Mouse (Mus musculus): ENCODE measurements at regions not wholly inside any gene's neighbourhood (a gene's known extent, or its start where the extent isn't known, plus 50 kb on each side); places are given as distances from the start of the nearest gene placed in this dataset.
"Not testable (repeated sequence)": the region's sequence is repeated elsewhere in the genome, so short reads cannot be mapped to it uniquely, and the experiment has no call there.

- DNase-seq (ENCODE audit: low spot score), result not testable (repeated sequence)
Measured at GRCm38 (mm10) chr16:46811835-46812234, 313.5 kb upstream of the Nectin3 start.

DNA sequence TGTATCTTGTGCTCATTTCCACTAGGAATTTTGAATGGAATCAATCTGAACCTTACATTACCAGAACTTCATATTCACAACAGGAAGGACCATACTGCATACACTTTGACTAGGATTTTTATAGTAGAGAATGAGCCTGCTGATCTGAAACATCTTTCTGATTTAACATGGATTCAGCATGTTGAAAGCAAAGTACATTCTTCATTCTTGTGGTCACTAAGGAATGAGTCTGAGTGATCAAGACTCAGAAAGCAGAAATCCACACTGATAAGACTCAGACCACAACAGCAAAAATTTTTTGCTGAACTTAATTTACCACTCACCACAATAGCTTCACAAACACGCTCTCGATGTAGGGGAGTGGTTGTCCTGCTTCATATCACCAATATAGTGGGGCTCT is 309.2 kb upstream of the Nectin3 start:
- DNase-seq (ENCODE audit: low spot score), result no peak

DNA sequence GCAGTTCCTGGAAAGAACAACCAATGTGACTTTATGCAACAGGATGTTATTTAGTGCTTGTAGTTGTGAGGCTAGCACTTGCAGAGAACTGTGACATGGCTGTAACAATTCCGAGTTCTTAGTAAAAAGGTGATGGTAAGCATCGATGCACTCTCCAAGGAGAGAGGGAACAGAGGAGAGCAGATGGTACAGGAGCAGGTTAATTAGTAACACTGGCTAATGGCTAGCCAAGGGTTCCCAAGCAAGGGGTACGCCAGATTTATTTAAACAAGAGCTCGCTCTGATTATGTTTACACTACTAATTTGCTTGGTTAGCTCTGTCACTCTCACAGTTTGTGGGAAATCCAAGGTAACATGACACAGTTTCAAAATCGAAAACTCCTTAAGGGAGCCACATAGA is 278.0 kb upstream of the Nectin3 start:
- no peak for DNase-seq (ENCODE audit: low spot score)

GRCm38 (mm10) chr16:46769383-46769782 is 271.1 kb upstream of the Nectin3 start:
- no peak for DNase-seq (ENCODE audit: low spot score)

DNA sequence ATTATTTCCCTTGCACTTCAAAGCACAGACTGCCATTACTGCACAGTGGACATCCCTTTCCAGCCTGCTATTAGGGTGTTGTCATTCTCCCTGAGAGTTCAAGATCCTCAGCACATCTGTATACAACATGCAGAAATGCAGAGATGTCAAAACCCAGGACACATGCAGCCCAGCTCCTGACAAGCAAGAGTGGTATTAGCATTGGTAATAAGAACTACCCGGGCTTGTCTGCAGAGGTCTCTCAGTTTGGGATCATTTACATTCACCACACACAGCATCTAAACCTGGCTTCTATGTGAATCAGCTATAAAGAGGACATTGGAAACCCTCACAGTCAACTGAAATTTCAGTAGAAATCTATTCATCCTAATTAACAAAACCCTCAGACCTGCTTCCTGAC is 270.1 kb upstream of the Nectin3 start:
- no peak for DNase-seq (ENCODE audit: low spot score)

DNA sequence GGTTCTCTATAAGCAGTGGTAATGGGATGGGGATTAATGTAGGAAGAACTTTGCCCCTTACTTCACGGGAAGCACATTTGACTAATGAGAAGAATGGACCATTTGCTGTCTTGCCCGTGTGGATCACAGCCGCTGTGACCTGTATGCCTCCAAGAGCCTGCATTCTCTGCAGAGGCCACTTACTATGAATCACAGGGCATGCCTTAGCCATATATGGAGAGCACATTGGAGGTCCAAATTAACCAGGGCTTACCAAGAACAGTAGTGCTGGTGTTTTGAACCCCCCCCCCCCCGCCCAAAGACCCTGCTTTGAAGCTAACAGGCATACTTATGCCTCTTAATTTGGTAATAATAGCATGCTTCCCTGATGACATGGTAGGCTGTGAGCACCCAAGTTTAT is 236.8 kb upstream of the Nectin3 start:
- no peak for DNase-seq (ENCODE audit: low spot score)

DNA sequence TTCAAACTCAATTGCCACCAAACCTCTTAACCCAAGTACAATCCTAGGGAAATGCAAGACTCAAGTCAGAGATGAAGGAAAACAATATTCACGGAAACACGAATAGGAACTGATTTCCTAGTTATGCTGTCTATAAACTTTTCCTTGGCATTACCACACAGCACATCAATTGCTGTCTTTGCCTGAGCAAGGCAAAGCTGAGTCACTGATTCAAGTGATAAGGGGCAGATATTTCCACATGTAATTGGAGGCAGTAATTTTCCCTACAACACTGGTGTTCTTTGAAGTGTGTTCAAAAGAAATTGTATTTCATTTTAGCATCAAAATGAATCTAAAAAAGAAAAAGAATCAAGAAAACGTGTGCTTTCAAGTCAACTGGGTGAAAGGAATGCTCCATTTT is 230.1 kb upstream of the Nectin3 start:
- DNase-seq (ENCODE audit: low spot score), result no peak

- no peak for DNase-seq (ENCODE audit: low spot score)
Measured at GRCm38 (mm10) chr16:46723660-46724059, 225.3 kb upstream of the Nectin3 start.

DNA sequence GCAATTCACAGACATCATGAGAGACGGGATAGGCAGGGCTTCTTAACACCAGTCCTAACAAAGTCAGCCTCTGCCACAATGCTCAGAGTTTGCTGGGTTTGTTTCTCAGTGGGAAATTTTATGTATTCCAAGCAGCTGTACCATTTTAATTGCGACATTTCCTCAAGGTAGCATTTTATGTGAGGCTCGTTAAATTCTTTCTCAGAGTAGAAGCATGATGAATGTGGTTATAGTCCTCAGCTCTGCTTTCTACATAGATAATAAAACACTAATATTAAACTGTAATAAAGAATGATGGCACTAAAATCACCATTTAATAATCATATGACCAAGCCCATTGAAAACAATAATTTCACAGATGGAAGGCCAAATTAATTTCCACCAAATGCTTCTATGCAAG is 181.5 kb upstream of the Nectin3 start:
- no peak for DNase-seq (ENCODE audit: low spot score)

- no peak for DNase-seq (ENCODE audit: low spot score)
Measured at GRCm38 (mm10) chr16:46669590-46669989, 171.3 kb upstream of the Nectin3 start.

DNA sequence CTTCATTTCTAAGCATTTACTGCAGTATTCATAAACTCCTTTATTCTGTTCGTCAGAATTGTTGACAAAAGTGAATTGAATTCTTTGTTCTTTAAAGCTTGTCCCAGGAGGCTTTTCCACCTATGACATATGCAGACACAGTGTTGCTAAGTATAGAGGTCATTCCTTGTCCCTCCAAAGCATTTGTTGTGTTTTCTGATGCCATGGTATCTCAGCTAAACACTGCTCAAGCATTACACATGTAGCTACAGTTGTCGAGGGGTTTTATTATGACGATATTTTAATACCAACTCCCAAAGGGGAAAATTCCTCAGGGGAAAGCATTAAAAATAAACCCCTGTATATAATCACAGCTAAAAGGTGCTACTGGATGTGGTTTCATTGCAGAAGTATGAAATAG is 167.2 kb upstream of the Nectin3 start:
- no peak for DNase-seq (ENCODE audit: low spot score)

DNA sequence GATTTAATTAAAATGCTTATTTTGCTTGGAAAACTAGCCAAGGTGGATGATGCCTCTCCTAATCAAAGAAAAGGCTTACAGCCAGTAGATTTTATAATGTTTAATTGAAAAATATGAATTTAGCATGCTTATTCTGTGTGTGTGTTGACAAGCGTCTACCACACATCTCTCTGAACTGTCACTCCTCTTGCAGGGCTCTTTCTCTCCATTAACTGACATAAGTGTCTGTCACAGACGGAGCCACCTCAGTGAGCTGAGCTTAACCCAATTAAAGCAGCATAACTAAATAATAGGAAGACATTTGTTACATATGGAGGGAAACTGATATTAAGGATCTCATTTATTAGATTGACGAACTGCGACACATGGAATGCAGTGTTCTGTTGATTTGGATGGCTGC is 164.7 kb upstream of the Nectin3 start:
- no peak for DNase-seq (ENCODE audit: low spot score)

DNA sequence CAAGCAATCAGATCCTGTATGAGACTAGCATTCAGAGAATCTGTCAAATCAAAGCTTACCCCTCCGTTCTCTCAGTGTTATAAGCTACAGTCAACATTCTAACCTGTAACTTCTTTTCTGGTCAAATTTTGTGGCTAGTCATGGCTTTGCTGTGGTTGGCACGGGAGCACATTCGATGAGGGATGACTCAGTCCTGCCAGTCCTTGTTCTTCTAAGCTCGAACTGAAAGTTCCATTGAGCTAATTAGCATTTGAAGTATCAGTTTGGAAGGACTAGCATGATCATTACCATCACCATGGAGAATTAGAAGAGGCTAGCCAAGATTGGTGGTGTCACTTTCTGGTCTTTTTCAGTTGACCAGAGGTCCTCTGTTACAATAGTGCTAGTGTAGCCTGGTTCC is 156.7 kb upstream of the Nectin3 start:
- DNase-seq (ENCODE audit: low spot score), result no peak

DNA sequence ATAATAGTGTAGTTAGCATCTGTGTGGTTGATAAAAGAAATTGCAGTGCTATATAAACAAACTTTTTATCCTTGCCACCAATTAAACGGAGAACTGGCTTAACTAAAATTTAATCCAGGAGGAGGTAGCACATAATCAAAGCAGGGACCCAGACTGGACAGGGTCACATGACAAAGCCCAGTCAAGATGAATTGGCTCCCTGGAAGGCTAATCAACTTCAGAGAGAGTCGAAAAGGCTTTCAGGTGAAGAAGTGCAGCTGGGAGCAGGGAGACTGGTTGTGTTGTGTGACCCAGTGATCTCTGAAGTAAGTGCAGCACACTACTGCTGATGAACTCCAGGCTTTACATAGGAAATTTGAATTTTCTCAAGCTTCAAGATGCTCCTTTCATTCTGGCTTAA is 127.5 kb upstream of the Nectin3 start:
- no peak for DNase-seq (ENCODE audit: low spot score)

DNA sequence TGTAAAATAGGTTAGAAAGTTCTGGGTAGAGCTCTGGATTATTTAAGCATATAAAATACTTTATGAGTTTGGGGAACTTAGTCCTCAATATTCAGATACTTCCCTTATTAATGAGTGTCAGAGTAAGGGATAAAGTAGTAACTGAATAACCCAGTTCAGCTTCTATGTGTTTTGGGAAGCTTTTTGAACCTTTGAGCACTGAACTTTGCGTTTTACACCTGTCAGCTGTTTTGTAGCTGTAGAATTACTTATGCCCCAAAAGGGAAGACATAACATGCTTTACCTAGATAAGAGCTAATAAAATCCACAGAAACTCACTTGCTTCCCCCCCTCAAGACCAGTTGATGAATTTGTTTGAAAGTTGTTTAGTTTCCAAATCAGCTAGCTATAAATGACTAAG is 124.9 kb upstream of the Nectin3 start:
- no peak for DNase-seq (ENCODE audit: low spot score)

DNA sequence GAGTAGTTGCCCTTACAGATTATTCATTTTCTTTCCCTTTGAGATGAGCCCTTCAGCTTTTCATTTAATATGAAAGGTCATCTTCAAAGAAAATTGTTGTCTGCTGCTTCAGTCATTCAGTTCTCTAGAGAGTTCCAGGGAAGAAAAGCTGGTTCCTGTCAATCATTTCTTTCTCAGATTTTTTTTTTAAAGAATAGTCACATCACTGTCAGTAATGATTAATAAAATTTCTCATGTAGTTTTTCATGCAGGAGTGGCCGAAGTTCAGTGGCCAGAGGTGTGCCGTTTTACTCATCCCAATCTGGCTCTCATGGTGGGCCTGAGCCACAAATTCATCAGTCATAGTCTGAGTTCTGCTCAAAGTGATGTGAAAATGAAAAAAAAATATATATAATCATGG is 121.5 kb upstream of the Nectin3 start:
- no peak for DNase-seq (ENCODE audit: low spot score)

DNA sequence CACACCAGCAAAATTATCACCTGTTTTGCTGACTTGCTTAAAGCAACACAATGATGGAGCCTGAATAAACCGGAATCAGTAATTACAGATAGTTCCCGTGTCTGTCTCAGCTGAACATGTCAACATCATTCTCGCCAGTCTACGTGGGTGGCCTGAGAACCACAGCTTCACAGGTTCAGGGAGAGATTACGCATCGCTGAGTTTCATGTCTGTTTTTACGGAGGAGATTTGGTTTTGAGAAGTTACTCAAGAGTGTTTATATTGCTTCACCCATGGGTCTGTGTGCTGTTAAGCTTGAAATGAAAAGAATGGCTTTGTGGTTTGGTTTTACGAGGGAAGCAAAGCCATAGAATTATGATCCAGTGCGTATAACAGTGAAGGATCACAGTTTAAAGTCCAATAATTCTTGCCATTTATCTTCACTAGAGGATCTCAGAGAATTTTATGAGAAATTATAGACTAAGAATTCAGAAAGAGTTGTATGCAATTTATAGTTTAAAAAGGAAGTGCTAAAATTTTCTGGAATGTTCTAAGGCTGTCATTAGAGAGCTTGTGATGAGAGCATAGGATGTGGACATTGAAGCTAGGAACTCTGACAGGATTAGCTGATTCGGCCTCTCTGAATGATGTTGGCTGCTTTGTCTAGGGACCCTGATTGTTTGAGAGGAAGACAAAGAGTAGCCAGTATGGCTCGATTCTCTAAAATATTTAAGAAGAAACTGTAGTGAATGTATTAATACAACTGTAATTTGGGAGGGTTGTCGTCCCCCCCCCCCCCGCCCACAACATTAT is 119.4 kb upstream of the Nectin3 start:
- DNase-seq (ENCODE audit: low spot score), result no peak

- DNase-seq (ENCODE audit: low spot score), result no peak
Measured at GRCm38 (mm10) chr16:46616606-46617005, 118.3 kb upstream of the Nectin3 start.

DNA sequence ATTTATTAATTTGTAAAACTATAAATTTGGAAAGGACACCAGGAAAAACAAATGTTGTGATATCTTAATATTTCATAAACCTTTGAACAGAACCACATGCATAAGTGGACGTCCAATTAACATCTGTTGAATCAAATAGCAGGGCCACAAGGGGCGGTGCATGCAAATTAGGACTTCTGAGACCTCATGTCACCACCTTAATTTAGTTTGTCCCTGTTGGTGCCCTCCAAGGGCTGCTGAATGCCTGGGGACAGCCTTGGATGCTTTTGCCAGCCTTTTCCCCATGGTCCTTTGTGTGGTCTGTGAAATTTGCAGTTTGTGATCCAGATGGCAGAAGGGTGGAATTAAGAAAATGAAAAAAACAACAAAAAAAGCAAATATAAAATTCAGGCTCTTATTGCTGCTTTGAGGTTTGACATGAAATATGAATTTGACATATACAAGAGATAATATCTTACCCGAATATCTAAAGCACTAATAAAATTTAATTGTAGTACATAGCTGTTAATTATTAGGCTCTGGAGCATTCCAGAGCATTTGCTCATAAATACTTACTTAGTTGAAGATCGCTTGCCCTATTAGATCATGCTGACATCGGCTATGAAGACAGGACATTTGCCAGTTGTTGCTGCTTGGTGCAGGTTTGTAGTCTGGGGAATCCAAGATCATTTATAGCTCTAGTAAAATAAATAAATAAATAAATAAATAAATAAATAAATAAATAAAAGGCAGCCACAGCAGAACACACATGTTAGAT is 114.9 kb upstream of the Nectin3 start:
- DNase-seq (ENCODE audit: low spot score), result no peak

DNA sequence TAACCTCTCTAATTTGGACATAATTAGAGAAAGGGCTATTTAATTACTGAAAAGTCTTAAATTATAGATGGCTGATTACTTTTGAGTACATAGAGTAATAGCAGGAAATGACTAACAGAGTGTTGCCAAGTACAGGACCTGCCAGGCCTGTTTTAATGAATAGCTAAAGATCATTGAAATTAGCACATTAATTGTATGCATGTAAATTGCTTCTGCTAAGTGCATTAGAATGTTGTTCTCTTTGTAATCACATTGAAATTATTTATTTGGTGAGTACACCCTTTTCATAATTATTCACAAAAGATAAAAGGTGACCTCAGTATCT is 107.5 kb upstream of the Nectin3 start:
- DNase-seq (ENCODE audit: low spot score), result no peak

GRCm38 (mm10) chr16:46605001-46605878 is 106.9 kb upstream of the Nectin3 start:
- DNase-seq (ENCODE audit: low spot score), result no peak

GRCm38 (mm10) chr16:46592618-46593253 is 94.4 kb upstream of the Nectin3 start:
- no peak for DNase-seq (ENCODE audit: low spot score)

All from lung, postnatal 25 days (tissue).